Mouse (Mus musculus): ENCODE measurements around the gene Mgat4d.
"Not testable (repeated sequence)": the region's sequence is repeated elsewhere in the genome, so short reads cannot be mapped to it uniquely, and the experiment has no call there.

The Mgat4d gene

GRCm38 (mm10) chr8:83392521-83392920 lies 44.2 kb downstream of the Mgat4d start:
- DNase-seq, result no peak

DNA sequence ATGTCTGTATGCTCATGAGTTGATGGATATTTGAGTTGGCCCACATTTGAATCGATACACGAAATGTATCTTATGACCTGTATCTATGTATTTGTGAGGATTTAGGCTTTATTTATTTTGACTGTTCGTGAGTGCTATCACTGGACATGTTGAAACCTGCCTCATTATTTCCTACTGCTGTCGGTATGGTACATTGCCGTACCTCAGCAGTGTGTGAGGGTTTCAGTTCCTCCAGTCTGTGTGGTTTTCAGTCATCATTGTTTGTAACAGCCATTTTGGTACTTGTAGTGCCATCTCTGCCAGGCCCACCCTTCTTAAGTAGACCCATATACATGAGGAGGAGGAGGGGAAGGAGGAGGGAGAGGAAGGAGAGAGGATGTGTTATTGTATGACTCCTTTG lies 46.1 kb downstream of the Mgat4d start:
- no peak for DNase-seq

DNA sequence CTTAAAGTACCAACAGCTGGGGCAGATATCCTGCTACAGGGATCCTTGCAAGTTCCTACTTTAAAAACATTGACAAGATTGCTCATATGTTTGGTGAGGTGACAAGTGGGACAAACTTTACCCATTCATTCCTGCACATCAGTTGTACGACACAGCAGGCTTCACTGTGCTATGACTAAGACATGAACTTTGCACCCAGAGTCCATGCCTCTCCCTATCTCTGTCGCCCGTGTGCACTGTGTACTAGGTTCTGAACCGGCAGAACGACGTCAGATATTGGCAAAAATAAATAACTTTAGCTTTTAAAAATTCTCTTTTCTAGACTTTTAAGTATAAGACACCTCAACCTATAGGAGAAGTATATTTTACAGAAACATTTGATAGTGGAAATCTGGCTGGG lies 48.4 kb downstream of the Mgat4d start:
- no peak for DNase-seq

DNA sequence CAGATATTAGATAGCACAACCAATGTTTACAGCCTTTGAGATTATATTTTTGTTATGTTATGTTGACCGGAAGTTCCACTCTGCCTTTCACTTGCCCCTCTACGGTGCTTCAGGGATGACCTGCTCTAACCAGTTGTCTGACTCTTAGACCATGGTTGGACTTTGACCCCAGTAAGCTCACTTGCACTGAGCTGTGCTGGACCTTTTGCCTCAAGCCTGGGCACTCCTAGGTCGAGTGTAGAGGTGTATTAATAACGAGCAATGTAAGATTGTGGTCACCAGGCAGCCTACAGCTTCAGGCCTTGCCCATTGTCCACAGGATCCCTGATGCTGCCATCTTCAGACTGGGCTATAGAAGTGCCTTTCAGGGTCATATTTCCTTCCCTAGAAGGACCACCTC lies 49.5 kb downstream of the Mgat4d start:
- DNase-seq, result no peak

- DNase-seq, result no peak
These were observed 57.3 kb downstream of the Mgat4d start for GRCm38 (mm10) chr8:83405548-83405947.

DNA sequence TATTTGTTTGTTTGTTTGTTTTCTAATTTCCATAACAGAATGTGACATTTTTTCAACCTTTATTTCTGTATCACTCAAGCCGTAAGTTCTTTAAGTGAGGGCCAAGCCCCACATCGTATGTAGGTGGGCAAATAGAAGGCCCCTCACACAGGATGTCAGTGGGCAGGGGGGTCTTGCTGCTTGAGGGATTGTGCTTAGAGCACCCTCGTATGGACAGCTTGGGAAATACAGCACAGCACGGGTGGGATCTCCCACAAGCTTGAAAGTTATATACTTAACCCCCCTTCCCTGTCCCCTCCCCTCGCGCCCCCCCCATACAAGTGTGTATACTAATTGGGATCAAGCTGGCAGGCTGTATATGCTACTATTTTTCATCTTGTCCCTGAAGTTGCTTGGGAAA lies 58.6 kb downstream of the Mgat4d start:
- peak in 1 of 2 experiments; percentile 23 for DNase-seq

- DNase-seq, result no peak
These were observed 60.2 kb downstream of the Mgat4d start for GRCm38 (mm10) chr8:83408496-83408895.

DNA sequence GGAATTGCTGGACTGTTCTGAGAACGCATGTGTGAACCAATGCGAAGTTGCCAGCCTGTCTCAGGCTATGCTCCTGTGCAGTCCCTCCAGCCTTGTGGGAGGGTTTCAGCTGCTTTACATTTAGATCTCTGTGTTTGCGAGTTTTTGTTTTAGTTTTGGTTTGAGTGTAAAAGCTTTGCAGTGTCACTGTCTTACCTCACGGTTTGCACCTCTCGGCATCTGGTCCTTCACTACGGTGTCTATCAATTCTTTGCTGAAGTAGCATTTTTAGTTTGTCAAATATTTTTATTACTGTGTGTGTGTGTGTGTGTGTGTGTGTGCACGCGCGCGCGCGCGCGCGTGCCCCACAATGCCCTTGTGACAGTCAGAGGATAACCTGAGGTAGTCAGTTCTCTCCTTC lies 68.6 kb downstream of the Mgat4d start:
- DNase-seq, result no peak

DNA sequence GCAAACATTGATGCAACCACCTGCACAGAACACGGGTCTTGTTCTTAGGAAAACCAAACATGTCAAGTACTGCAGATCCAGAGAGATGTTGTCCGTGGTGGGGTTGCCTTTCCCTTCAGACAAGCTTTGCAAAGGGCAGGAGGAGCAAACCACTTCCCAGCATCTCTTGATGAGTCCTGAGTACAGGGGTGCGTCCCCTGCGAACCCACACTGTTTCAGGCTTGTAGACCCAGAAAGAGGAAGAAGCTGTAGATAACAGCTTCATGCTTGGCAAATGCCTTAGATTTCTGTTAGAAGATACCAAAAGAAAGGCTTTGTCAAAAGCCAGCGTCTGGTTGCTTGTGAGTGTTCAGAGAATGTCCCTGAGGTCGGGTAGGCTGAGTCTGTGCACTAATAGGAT lies 69.7 kb downstream of the Mgat4d start:
- no peak for DNase-seq

DNA sequence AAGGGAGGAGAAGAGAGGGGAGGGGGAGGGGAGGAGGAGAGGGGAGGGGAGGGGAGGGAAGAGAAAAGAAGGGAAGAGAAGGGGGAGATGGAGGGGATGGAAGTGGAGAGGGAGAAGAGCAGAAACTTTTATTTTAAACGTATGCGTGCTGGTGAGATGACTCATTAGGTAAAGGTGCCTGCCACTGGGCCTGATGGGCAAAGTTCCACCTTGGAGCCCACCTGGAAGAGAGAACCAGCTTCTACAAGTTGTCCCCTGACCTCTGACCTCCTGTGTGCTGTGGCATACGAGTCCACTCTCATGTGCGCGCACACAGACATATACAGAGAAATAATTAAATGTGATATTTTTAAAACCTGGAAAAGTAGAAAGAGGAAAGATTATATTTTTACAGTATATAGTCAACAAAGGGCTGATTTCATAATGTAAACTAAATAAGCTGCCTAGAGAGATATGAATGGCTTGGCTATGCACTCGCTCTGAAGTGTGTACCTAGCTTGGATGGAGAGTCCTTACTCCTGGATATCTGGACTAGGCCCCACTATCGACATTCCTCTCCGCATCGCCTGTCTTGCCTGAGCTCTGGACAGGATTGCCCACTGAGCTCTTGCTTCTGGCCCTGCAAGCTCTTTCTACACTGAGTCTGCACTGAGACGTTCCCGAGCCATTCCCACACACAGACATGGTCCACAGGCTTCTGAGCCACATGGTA lies 70.7 kb downstream of the Mgat4d start:
- no peak for DNase-seq

- no peak for DNase-seq
These were observed 73.1 kb downstream of the Mgat4d start for GRCm38 (mm10) chr8:83421354-83421753.

DNA sequence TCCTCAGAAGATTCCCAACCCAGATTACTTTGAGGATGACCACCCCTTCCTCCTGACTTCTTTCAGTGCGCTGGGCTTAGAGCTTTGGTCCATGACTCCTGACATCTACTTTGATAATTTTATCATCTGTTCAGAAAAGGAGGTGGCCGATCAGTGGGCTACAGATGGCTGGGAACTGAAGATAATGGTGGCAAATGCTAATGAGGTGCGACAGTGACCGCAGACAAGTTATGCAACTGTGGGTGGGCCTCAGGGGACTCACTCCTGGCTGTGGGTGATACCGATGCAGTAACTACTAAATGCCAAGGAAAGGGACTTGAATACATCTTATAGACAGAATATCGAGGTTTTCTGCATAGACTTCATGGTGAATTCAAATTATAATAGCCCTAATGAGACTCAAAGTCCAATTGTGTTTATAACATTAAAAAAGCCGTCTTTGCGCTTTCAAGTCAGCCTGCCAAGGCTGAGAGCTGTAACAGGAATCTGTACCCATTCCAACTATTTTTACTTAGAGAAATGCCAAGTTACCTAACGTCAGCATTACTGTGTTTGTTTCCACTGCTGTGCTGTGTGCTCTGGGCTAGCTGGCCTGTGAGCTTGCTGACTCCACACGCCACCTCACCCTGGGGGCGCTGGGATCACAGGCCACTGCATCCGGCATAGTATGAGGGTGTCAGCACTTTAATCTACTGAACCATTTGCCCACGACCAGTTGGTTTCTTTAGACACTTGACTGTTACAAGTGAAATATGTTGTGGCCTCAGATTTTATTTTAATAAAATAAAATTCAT lies 75.0 kb downstream of the Mgat4d start:
- DNase-seq, result no peak

DNA sequence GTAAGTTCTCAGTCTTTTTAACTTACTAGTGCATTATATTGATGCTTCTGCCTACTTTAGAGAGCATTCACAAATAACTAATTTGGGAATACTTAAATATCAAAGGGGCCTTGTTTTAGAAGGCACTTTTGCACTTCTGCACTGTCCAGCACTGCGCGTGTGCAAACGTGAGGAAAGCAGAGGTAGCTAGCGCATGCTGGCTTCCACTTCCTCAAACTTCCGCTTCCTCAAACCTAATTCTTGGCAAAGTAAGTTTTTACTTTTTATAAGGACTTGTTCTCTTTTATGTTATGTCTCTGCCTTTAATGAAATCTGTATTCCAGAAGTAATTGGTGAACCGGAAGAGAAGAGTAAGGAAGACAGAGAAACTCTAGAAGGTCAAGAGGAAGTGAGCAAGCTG lies 76.9 kb downstream of the Mgat4d start:
- DNase-seq, result no peak

DNA sequence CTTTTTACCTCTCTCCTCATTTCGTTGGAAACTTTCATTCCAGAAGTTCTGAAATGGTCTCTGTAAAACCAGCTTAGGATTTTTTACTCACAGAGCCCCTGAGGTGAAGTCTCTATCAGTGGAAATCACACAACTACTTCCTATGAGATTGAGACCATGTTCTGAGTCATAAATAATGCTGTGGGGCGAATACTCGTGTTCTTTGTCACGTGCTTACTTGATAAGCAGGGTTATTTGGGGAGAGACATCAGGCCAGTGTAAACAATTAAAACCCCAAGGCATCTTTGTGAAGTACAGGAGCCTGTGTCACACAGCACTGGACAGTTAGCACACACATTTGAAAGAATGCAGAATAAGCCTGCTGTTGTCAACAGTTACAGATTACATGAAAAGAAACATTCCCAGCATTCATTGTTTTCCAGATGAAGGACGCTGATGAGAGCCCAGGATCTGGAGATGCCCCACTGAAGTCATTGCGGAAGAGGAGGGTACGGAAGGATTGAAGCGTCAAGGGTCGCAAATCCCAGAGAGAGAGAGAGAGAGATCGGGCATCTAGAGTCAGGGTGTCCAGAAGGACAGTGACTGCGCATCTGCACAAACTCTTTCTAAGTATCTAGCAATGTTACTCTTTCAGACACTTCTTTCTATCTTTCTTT lies 78.0 kb downstream of the Mgat4d start:
- DNase-seq, result no peak

DNA sequence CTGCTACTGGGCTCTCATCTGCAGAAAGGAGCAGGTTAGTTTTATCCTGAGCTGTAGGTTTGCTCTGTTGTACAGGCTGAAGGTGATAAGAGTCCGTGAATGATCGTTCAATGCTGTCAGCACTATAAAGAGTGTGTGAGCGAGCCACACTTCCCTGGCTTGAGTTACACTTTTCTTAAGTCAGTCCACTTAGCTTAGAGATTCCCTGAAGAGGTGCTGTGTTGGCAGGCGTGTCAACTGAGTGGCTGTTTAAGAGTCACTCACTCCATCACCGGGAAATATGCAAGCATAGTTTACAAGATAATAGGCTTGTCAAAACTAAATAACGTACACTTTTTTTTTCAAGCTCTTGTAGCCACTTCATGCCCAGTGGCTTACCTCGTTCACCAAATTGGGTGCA lies 78.7 kb downstream of the Mgat4d start:
- DNase-seq, result no peak

DNA sequence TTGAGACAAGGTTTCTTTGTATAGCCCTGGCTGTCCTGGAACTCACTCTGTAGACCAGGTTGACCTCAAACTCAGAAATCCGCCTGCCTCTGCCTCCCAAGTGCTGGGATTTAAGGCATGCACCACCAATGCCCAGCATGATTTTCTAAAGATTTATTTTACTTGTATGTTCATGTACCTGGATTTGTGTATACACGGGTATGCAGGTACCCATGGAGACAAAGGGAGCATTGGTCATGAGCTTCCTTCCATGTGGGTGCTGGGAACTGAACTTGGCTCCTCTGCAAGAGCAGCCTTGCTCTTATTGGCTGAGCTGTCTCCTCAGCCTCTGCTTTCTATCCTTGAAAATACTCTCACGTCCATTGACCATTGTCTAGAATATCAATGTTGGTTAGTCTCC lies 80.3 kb downstream of the Mgat4d start:
- not testable (repeated sequence) for DNase-seq

GRCm38 (mm10) chr8:83429071-83429524 lies 80.8 kb downstream of the Mgat4d start:
- DNase-seq, result no peak
